Mouse (Mus musculus): Measurements from ENCODE around the gene Gpatch2.
A peak's percentile ranks its signal among the peaks of the same experiment; 100 is the strongest.

Gene Gpatch2

DNA sequence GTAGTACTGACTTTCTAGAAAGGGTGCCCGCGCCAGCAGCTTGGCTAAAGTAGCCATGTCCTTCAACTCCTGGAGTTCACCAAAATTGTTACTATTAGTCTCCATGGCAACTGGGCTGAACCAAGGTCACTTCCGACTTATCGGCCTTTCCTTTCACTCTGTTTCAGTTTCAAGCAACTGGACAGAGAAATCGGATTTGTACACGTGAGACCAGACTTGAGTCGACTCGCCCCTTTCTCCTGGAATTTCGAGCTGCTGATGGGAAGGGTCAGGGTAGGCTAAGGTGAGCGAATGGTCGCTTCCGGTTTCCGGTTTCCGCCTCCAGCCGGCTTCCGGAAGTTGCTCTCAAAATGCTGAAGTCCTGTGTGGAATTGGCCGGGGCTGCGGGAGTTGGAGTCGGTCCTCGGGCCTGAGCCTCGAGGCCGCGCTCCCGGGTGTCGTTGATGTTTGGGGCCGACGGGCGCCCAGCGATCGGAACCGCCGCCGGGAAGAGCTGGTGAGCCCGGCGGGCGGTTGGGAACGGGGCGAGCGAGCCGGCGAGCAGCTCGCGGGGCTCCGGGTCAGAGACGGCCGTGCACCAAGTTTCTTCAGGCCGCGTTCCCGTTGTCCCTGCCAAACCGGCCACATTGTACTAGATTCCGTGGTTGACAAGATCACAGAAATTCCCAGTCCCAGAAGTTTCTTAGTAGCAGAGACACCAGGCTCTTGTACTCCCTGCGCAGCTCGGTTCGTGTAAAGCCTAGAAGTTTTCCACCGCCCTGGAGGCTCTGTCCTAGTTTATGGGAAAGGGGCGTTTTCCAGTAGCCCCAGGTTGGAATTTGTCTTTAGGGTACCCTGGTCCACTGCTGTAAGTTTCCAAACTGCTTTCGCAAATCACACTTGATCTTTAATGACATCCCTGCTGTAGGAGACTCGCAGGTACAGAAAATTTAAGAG, at the start of gene Gpatch2, which contains the start of gene Spata17:
TSS of gene Gpatch2 (plus strand) at position 328 of the 936 bp plus-strand sequence.
TSS of gene Spata17 (minus strand) at position 285 of the 936 bp plus-strand sequence.
- H3K4me3 ChIP-seq (replicated peaks; ENCODE audit: low read length), result peak within 1 kb of the TSS; percentile 90
- no peak for TF ChIP-seq CTCF (conservative IDR thresholded peaks at IDR 0.05; ENCODE audit: low read length)
- TF ChIP-seq POU5F1 (IDR thresholded peaks at IDR 0.05; ENCODE audit: borderline replicate concordance, low read length), result no peak
- no peak for TF ChIP-seq NANOG (IDR thresholded peaks at IDR 0.05; ENCODE audit: borderline replicate concordance, low read length)
- H3K36me3 ChIP-seq (ENCODE audit: insufficient read depth, low read length), result no peaks in the 10 kb centered on the region
- no peaks in the 10 kb centered on the region for H3K27me3 ChIP-seq (ENCODE audit: insufficient read depth, low read length)
- H3K9me3 ChIP-seq (ENCODE audit: low read length), result no peaks in the 10 kb centered on the region
- peaks cover 20% of the 10 kb centered on the region for H3K4me1 ChIP-seq (replicated peaks; ENCODE audit: low read depth, low read length)

GRCm38 (mm10) chr1:187169646-187170045, 45.7 kb upstream of the Gpatch2 start:
- Histone ChIP-seq H3K4me1 (replicated peaks; ENCODE audit: low read depth, low read length) (no peaks in the 10 kb centered on the region), H3K27me3 (ENCODE audit: insufficient read depth, low read length) (no peaks in the 10 kb centered on the region), H3K9me3 (ENCODE audit: low read length) (peaks cover 7% of the 10 kb centered on the region), H3K4me3 (replicated peaks; ENCODE audit: low read length) (no peak overlapping the region), H3K36me3 (ENCODE audit: insufficient read depth, low read length) (no peaks in the 10 kb centered on the region)
- no peak for TF ChIP-seq NANOG (IDR thresholded peaks at IDR 0.05; ENCODE audit: borderline replicate concordance, low read length)
- TF ChIP-seq POU5F1 (IDR thresholded peaks at IDR 0.05; ENCODE audit: borderline replicate concordance, low read length), result no peak
- TF ChIP-seq CTCF (conservative IDR thresholded peaks at IDR 0.05; ENCODE audit: low read length), result no peak

DNA sequence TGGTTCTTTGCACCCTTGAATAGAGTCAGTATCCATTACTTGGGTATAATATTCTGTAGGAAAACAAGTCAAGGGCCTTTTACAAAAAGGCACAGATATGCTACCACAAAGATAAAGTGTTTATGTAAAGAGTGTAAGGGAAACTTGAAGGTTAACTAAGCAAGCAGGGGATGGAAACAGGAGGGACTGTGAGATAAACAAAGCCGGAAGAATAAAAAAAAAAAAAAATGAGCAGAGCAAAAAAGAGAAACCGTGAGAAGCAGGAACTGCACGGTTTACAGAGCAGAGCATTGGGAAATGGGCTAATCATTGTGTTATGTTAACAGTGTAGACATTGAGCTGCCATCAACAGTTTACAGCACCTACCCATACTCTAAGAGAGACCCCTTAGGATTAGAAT, 44.9 kb upstream of the Gpatch2 start:
- no peak for TF ChIP-seq POU5F1 (IDR thresholded peaks at IDR 0.05; ENCODE audit: borderline replicate concordance, low read length)
- no peak for TF ChIP-seq NANOG (IDR thresholded peaks at IDR 0.05; ENCODE audit: borderline replicate concordance, low read length)
- no peak for TF ChIP-seq CTCF (conservative IDR thresholded peaks at IDR 0.05; ENCODE audit: low read length)
- H3K4me1 ChIP-seq (replicated peaks; ENCODE audit: low read depth, low read length), result no peaks in the 10 kb centered on the region
- no peak overlapping the region for H3K4me3 ChIP-seq (replicated peaks; ENCODE audit: low read length)
- H3K27me3 ChIP-seq (ENCODE audit: insufficient read depth, low read length), result no peaks in the 10 kb centered on the region
- peaks cover 7% of the 10 kb centered on the region for H3K9me3 ChIP-seq (ENCODE audit: low read length)
- H3K36me3 ChIP-seq (ENCODE audit: insufficient read depth, low read length), result no peaks in the 10 kb centered on the region

GRCm38 (mm10) chr1:187175991-187176390, 39.3 kb upstream of the Gpatch2 start:
- Histone ChIP-seq H3K9me3 (ENCODE audit: low read length) (no peaks in the 10 kb centered on the region), H3K36me3 (ENCODE audit: insufficient read depth, low read length) (no peaks in the 10 kb centered on the region), H3K27me3 (ENCODE audit: insufficient read depth, low read length) (no peaks in the 10 kb centered on the region), H3K4me3 (replicated peaks; ENCODE audit: low read length) (no peak overlapping the region), H3K4me1 (replicated peaks; ENCODE audit: low read depth, low read length) (peaks cover 15% of the 10 kb centered on the region)
- TF ChIP-seq POU5F1 (IDR thresholded peaks at IDR 0.05; ENCODE audit: borderline replicate concordance, low read length) (no peak), NANOG (IDR thresholded peaks at IDR 0.05; ENCODE audit: borderline replicate concordance, low read length) (no peak), CTCF (conservative IDR thresholded peaks at IDR 0.05; ENCODE audit: low read length) (no peak)

- peaks cover 15% of the 10 kb centered on the region for H3K4me1 ChIP-seq (replicated peaks; ENCODE audit: low read depth, low read length)
- H3K9me3 ChIP-seq (ENCODE audit: low read length), result no peaks in the 10 kb centered on the region
- no peak for TF ChIP-seq NANOG (IDR thresholded peaks at IDR 0.05; ENCODE audit: borderline replicate concordance, low read length)
- no peak for TF ChIP-seq POU5F1 (IDR thresholded peaks at IDR 0.05; ENCODE audit: borderline replicate concordance, low read length)
- TF ChIP-seq CTCF (conservative IDR thresholded peaks at IDR 0.05; ENCODE audit: low read length), result no peak
- no peak overlapping the region for H3K4me3 ChIP-seq (replicated peaks; ENCODE audit: low read length)
- H3K36me3 ChIP-seq (ENCODE audit: insufficient read depth, low read length), result no peaks in the 10 kb centered on the region
- no peaks in the 10 kb centered on the region for H3K27me3 ChIP-seq (ENCODE audit: insufficient read depth, low read length)
Observed at GRCm38 (mm10) chr1:187178546-187178945, 36.8 kb upstream of the Gpatch2 start.

DNA sequence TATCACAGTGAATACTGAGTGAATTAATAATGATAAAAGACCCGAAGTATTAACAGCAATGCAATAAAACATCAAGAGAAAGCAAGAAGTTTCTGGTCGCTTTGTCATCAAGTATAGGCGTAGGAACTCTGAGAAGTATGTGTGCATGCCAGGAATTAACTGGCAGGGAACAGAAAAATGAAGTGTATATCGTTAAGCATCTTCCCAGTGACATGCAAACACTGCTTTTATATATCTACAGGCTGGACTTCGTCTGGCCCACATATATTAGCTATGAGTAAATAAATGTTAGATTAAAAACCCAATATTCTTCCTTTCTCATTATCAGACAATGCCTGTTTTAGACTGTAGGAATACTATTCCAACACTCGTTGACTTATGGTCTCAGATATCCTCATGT, 9.8 kb upstream of the Gpatch2 start:
- Histone ChIP-seq H3K4me1 (replicated peaks; ENCODE audit: low read depth, low read length) (peaks cover 5% of the 10 kb centered on the region), H3K9me3 (ENCODE audit: low read length) (no peaks in the 10 kb centered on the region), H3K36me3 (ENCODE audit: insufficient read depth, low read length) (no peaks in the 10 kb centered on the region), H3K4me3 (replicated peaks; ENCODE audit: low read length) (no peak overlapping the region), H3K27me3 (ENCODE audit: insufficient read depth, low read length) (no peaks in the 10 kb centered on the region)
- TF ChIP-seq CTCF (conservative IDR thresholded peaks at IDR 0.05; ENCODE audit: low read length), result no peak
- TF ChIP-seq NANOG (IDR thresholded peaks at IDR 0.05; ENCODE audit: borderline replicate concordance, low read length), result no peak
- no peak for TF ChIP-seq POU5F1 (IDR thresholded peaks at IDR 0.05; ENCODE audit: borderline replicate concordance, low read length)

DNA sequence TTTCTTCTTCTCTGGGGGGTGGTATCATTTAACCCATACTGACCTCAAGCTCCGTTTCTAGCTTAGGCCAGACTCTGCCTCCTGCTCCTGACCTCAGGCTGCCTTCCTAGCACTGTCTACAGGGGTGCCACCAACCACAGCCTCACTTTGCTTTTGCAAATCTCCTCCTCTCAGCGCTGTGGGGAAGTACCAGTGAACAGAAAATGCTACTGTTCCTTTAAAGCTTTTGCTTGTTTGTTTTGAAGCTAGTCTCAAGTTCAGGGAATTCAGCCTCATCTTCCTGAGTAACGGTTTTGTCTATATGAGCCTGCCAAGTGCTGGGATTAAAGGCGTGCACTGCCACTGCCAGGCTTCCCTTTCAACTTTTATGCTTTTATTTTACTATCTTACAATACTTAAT, 5.8 kb upstream of the Gpatch2 start:
- H3K4me3 ChIP-seq (replicated peaks; ENCODE audit: low read length), result no peak overlapping the region
- no peaks in the 10 kb centered on the region for H3K27me3 ChIP-seq (ENCODE audit: insufficient read depth, low read length)
- H3K36me3 ChIP-seq (ENCODE audit: insufficient read depth, low read length), result no peaks in the 10 kb centered on the region
- no peaks in the 10 kb centered on the region for H3K9me3 ChIP-seq (ENCODE audit: low read length)
- H3K4me1 ChIP-seq (replicated peaks; ENCODE audit: low read depth, low read length), result peaks cover 17% of the 10 kb centered on the region
- TF ChIP-seq NANOG (IDR thresholded peaks at IDR 0.05; ENCODE audit: borderline replicate concordance, low read length) (no peak), CTCF (conservative IDR thresholded peaks at IDR 0.05; ENCODE audit: low read length) (no peak), POU5F1 (IDR thresholded peaks at IDR 0.05; ENCODE audit: borderline replicate concordance, low read length) (no peak)

GRCm38 (mm10) chr1:187210736-187211135, 4.6 kb upstream of the Gpatch2 start:
- Histone ChIP-seq H3K27me3 (ENCODE audit: insufficient read depth, low read length) (no peaks in the 10 kb centered on the region), H3K4me3 (replicated peaks; ENCODE audit: low read length) (no peak overlapping the region), H3K4me1 (replicated peaks; ENCODE audit: low read depth, low read length) (peaks cover 20% of the 10 kb centered on the region), H3K36me3 (ENCODE audit: insufficient read depth, low read length) (no peaks in the 10 kb centered on the region), H3K9me3 (ENCODE audit: low read length) (no peaks in the 10 kb centered on the region)
- TF ChIP-seq POU5F1 (IDR thresholded peaks at IDR 0.05; ENCODE audit: borderline replicate concordance, low read length) (no peak), CTCF (conservative IDR thresholded peaks at IDR 0.05; ENCODE audit: low read length) (no peak), NANOG (IDR thresholded peaks at IDR 0.05; ENCODE audit: borderline replicate concordance, low read length) (peak; percentile 40; the same call in 1 of the 2 replicates)
